Comparison of ENCODE assay signal across 17 mouse cellular contexts in genomic region chr6:38755961-38756360, GRCm38 (mm10).
"Had no signal": no experiment of that assay in that cellular context is flagged by ENCODE, and none has a peak within 500 bp of the region (broad histone marks: within the 10 kb centered on the region; RNA-seq: fewer than 3 reads in every experiment).

No protein-coding gene starts in this region.

- H3K4me2 ChIP-seq: lung, embryonic 15.5 days; midbrain, embryonic 11.5 days; midbrain, embryonic 13.5 days; midbrain, embryonic 15.5 days; neural tube, embryonic 12.5 days; stomach, embryonic 15.5 days had no signal

- H3K27ac ChIP-seq: lung, embryonic 15.5 days; macrophage; midbrain, embryonic 15.5 days; neural tube, embryonic 12.5 days; stomach, embryonic 15.5 days; stomach, postnatal 0 days had no signal

- DNase-seq: lung, adult 2 months; lung, postnatal 14 days; lung, postnatal 36 days; right cerebral cortex, postnatal 14 days; thymus, adult 2 months; thymus, postnatal 25 days; thymus, postnatal 4 days had no signal

- H3K27me3 ChIP-seq: lung, embryonic 15.5 days; megakaryocyte, embryonic 14.5 days; midbrain, embryonic 13.5 days; midbrain, embryonic 15.5 days; neural tube, embryonic 12.5 days; stomach, embryonic 15.5 days had no signal

- H3K9me3 ChIP-seq: lung, embryonic 15.5 days; megakaryocyte, embryonic 14.5 days; midbrain, embryonic 13.5 days; midbrain, embryonic 15.5 days; neural tube, embryonic 12.5 days; stomach, embryonic 15.5 days had no signal

- H3K4me1 ChIP-seq: lung, embryonic 15.5 days; stomach, embryonic 15.5 days had no signal

- H3K36me3 ChIP-seq: lung, embryonic 15.5 days; midbrain, embryonic 13.5 days; midbrain, embryonic 15.5 days; neural tube, embryonic 12.5 days; stomach, embryonic 15.5 days had no signal

- H3K9ac ChIP-seq: lung, embryonic 15.5 days; midbrain, embryonic 13.5 days; midbrain, embryonic 15.5 days; neural tube, embryonic 12.5 days; stomach, embryonic 15.5 days had no signal

- H3K4me3 ChIP-seq: lung, embryonic 15.5 days; megakaryocyte, embryonic 14.5 days; midbrain, embryonic 13.5 days; midbrain, embryonic 15.5 days; neural tube, embryonic 12.5 days; stomach, embryonic 15.5 days had no signal

- ATAC-seq: lung, postnatal 0 days; midbrain, embryonic 13.5 days; midbrain, embryonic 15.5 days had no signal
